Mouse (Mus musculus): ENCODE data around the gene Spef2. TPM values are rescaled to one million over a fixed set of nuclear protein-coding genes. Genes with fewer than 3 reads are reported as not detected.
A peak's percentile ranks its signal among the peaks of the same experiment; 100 is the strongest.

Gene Spef2
- polyA plus RNA-seq, 2 experiments from 2014 or later: 1.5 to 2.2 TPM

DNA sequence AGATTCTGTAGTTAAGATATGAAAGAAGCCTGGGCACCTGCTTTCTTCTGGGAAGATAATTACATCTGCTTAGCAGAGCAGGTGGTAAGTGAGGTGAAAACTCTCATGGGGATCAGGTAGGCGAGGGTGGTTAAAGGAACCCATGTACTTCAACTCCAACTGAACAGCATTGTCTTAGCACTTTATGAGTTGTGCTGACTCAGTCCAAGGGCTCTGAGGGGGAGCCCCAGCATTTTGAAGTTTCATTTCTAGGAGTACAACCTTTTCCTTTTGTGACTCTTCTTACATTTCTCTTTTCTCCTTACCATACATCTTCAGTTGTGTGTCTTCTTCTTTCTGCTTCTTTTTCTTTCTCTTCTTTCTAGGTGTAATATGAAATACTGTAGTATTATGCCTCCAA, 213.5 kb downstream of the Spef2 start:
- ATAC-seq: peak; percentile 60

DNA sequence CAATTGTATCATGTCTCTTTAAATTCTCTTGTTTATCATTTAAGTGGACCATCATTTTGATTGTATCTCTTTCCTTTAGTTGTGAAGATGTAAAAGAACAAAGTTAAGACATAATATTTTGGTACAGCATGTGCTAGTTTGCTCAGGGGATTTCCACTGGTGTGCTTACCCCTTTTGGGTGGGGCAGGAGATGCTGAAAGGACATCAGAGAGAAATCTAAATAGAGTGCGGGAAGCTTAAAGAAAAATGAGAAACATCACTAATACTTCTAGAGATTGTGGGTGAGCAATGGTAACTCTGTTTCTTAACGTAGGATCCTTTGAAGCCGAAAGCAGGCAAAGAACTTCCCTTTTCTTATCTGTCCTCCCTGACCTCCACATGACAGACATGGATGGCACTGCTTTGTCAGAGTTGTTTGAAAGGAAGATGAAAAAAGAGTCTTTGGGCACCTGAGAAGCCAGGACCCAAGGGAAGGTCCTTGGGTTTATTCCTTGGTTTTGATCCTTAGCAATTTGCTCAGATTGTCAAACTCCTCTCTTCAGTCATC, 215.2 kb downstream of the Spef2 start:
- ATAC-seq: peak; percentile 73

DNA sequence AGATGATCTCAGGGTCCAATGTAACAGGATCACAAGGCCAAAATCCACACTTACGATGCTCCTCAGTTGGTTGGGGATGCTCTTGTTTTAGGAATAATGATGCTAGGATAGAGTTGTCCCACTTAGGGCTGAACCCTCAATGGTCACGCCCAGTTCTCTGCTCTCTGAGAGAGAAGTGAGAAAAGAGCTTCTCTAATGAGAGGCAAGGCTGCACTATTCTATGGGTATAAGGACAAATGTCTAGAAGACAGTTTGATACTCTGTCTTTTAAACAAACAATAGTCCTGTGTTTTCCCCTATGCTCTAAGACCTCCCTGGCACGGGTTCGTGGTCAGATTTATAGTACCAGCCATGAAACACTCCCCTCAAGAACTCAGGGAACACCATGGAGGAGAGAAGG, 218.6 kb downstream of the Spef2 start, which contains the start of gene Il7r:
Gene Il7r, minus strand, starts transcription at position 101 of the 400 bp plus-strand sequence.
- ATAC-seq: no peak

DNA sequence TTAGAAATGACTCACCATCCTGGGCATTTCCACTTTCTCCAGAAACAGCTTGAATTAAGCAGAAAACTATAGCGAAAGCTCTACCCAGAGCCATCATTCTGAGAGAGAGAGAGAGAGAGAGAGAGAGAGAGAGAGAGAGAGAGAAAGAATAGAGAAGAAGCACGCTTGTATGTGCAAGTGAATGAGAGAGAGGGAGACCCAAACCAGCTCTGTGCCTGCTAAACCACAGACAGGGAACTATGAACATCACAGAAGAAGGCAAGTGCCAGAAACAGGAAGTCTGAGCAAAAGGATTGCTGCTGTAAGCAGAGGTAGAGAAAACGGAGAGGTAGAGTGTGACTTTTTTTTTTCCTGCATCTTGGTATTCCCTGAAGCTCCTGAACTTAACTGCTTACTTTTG, 219.0 kb downstream of the Spef2 start:
- ATAC-seq: peak; percentile 37

Other genes starting within 250 kb of the Spef2 start
- 100 to 1,000 TPM; 218 to 281 TPM for gene Il7r, start 218.7 kb downstream of the Spef2 start, polyA plus RNA-seq (2017; shearing (Covaris generic))